Mouse (Mus musculus): ENCODE results near the gene Myzap. TPM values are rescaled to one million over a fixed set of nuclear protein-coding genes. Genes with fewer than 3 reads are reported as not detected.

The Myzap gene
- polyA plus RNA-seq, 1 experiment from 2014 or later, result 4.5 TPM

DNA sequence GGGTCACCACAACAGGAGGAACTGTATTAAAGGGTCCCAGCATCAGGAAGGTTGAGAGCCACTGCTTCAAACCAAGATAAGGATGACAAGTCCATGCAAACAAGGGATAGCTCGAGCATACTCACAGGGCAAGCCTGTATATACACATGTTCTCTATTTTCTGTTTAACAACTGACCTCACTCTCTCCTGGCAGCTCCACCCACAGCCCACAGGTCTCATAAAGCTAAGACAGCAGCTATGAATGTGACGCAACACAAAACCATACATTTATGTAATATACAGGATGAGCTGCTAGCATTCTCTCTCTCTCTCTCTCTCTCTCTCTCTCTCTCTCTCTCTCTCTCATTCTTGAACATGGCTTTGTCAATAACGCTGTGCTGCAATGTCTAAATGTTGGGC is 51.4 kb downstream of the Myzap start:
- no peaks in the 10 kb centered on the region for H3K4me1 ChIP-seq (ENCODE audit: control insufficient read depth, insufficient read depth, low read length)
- no peak overlapping the region for H3K27ac ChIP-seq (ENCODE audit: low read depth, low read length)
- H3K27me3 ChIP-seq (ENCODE audit: control insufficient read depth, insufficient read depth, low read length), result no peaks in the 10 kb centered on the region
- no peaks in the 10 kb centered on the region for H3K9me3 ChIP-seq (ENCODE audit: control insufficient read depth, low read length)
- ATAC-seq (ENCODE audit: low FRiP score), result no peak
- WGBS, result 80% methylated on average over 3 of the region's 3 CpGs
- no peak overlapping the region for H3K4me3 ChIP-seq (ENCODE audit: low read depth, low read length)
- no peak overlapping the region for H3K4me2 ChIP-seq
- H3K36me3 ChIP-seq (ENCODE audit: control insufficient read depth, insufficient read depth, low read length), result no peaks in the 10 kb centered on the region
- no peak for DNase-seq (ENCODE audit: low spot score, missing footprints)
- no peak overlapping the region for H3K9ac ChIP-seq (ENCODE audit: low read length)

- Histone ChIP-seq H3K9ac (ENCODE audit: low read length) (no peak overlapping the region), H3K4me1 (ENCODE audit: control insufficient read depth, insufficient read depth, low read length) (no peaks in the 10 kb centered on the region), H3K36me3 (ENCODE audit: control insufficient read depth, insufficient read depth, low read length) (no peaks in the 10 kb centered on the region), H3K4me2 (no peak overlapping the region), H3K27ac (ENCODE audit: low read depth, low read length) (no peak overlapping the region), H3K27me3 (ENCODE audit: control insufficient read depth, insufficient read depth, low read length) (no peaks in the 10 kb centered on the region), H3K4me3 (ENCODE audit: low read depth, low read length) (no peak overlapping the region), H3K9me3 (ENCODE audit: control insufficient read depth, low read length) (no peaks in the 10 kb centered on the region)
- no peak for ATAC-seq (ENCODE audit: low FRiP score)
- WGBS, result 96% methylated on average over 5 of the region's 5 CpGs
- DNase-seq (ENCODE audit: low spot score, missing footprints), result no peak
Measured at GRCm38 (mm10) chr9:71535730-71536129, 56.4 kb downstream of the Myzap start.

DNA sequence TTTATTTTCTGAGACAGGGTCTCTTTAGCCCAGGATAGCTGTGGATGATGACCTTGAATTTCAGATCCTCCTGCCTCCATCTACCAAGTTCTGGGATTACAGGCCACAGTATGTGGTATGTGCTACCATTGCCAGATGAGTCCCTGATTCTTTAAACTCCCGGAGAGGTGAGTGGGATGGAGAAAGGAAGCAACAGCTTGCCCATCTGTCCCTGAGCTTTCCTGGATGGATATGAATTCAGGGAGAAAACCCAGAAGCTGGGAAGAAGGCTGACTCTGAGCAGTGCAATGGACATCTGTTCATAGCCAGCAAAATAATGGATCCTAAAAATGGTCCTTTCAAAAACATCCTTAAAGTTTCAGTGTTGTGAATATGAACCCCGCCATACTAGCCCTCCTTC is 57.1 kb downstream of the Myzap start:
- H3K4me1 ChIP-seq (ENCODE audit: control insufficient read depth, insufficient read depth, low read length), result no peaks in the 10 kb centered on the region
- no peak overlapping the region for H3K4me2 ChIP-seq
- no peak overlapping the region for H3K4me3 ChIP-seq (ENCODE audit: low read depth, low read length)
- no peak for DNase-seq (ENCODE audit: low spot score, missing footprints)
- 86% methylated on average over 2 of the region's 2 CpGs for WGBS
- H3K9ac ChIP-seq (ENCODE audit: low read length), result no peak overlapping the region
- ATAC-seq (ENCODE audit: low FRiP score), result no peak
- H3K9me3 ChIP-seq (ENCODE audit: control insufficient read depth, low read length), result no peaks in the 10 kb centered on the region; the same call in 1 of the 2 replicates
- H3K36me3 ChIP-seq (ENCODE audit: control insufficient read depth, insufficient read depth, low read length), result no peaks in the 10 kb centered on the region
- no peak overlapping the region for H3K27ac ChIP-seq (ENCODE audit: low read depth, low read length)
- H3K27me3 ChIP-seq (ENCODE audit: control insufficient read depth, insufficient read depth, low read length), result no peaks in the 10 kb centered on the region

DNA sequence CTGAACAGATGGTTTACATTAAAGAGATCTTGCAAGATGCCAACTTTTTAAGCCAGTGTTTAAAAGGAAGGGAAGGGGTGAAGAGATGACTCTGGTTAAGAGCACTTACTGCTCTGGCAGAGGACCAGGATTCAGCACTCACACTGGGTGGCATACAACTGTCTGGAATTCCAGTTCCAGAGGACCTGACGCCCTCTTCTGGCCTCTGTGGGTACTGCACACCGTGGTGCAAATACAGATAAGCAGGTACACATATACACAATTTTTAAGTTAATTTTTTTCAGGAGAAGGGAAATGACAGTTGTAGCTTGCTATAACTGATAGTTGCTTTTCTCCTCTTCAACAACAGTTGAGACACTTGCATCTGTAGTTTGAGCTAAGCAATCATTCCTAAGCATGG is 62.2 kb downstream of the Myzap start:
- no peaks in the 10 kb centered on the region for H3K36me3 ChIP-seq (ENCODE audit: control insufficient read depth, insufficient read depth, low read length)
- H3K27me3 ChIP-seq (ENCODE audit: control insufficient read depth, insufficient read depth, low read length), result no peaks in the 10 kb centered on the region
- no peak overlapping the region for H3K4me3 ChIP-seq (ENCODE audit: low read depth, low read length)
- no peaks in the 10 kb centered on the region for H3K4me1 ChIP-seq (ENCODE audit: control insufficient read depth, insufficient read depth, low read length)
- 73% methylated on average over 2 of the region's 2 CpGs for WGBS
- H3K4me2 ChIP-seq, result no peak overlapping the region
- no peaks in the 10 kb centered on the region; the same call in 1 of the 2 replicates for H3K9me3 ChIP-seq (ENCODE audit: control insufficient read depth, low read length)
- ATAC-seq (ENCODE audit: low FRiP score) (no peak), DNase-seq (ENCODE audit: low spot score, missing footprints) (no peak)
- H3K27ac ChIP-seq (ENCODE audit: low read depth, low read length), result no peak overlapping the region
- no peak overlapping the region for H3K9ac ChIP-seq (ENCODE audit: low read length)

GRCm38 (mm10) chr9:71527438-71527837 is 64.7 kb downstream of the Myzap start:
- Histone ChIP-seq H3K4me3 (ENCODE audit: low read depth, low read length) (no peak overlapping the region), H3K36me3 (ENCODE audit: control insufficient read depth, insufficient read depth, low read length) (no peaks in the 10 kb centered on the region), H3K9me3 (ENCODE audit: control insufficient read depth, low read length) (no peaks in the 10 kb centered on the region; the same call in 1 of the 2 replicates), H3K27me3 (ENCODE audit: control insufficient read depth, insufficient read depth, low read length) (no peaks in the 10 kb centered on the region), H3K4me1 (ENCODE audit: control insufficient read depth, insufficient read depth, low read length) (no peaks in the 10 kb centered on the region), H3K27ac (ENCODE audit: low read depth, low read length) (no peak overlapping the region), H3K4me2 (no peak overlapping the region), H3K9ac (ENCODE audit: low read length) (no peak overlapping the region)
- ATAC-seq (ENCODE audit: low FRiP score) (no peak), DNase-seq (ENCODE audit: low spot score, missing footprints) (no peak)
- WGBS, result 79% methylated on average over 9 of the region's 9 CpGs

- WGBS, result 88% methylated on average over 4 of the region's 4 CpGs
- H3K9ac ChIP-seq (ENCODE audit: low read length), result no peak overlapping the region
- no peak for ATAC-seq (ENCODE audit: low FRiP score)
Measured at GRCm38 (mm10) chr9:71523901-71524300, 68.3 kb downstream of the Myzap start.

GRCm38 (mm10) chr9:71519836-71520235 is 72.3 kb downstream of the Myzap start:
- 75% methylated on average over 3 of the region's 3 CpGs for WGBS
- H3K27ac ChIP-seq (ENCODE audit: low read depth, low read length), result no peak overlapping the region
- H3K4me2 ChIP-seq, result no peak overlapping the region

More at GRCm38 (mm10) chr9:71523901-71524300, 68.3 kb downstream of the Myzap start:
- no peak overlapping the region for H3K4me3 ChIP-seq (ENCODE audit: low read depth, low read length)
- no peak overlapping the region for H3K27ac ChIP-seq (ENCODE audit: low read depth, low read length)
- H3K27me3 ChIP-seq (ENCODE audit: control insufficient read depth, insufficient read depth, low read length), result no peaks in the 10 kb centered on the region
- no peaks in the 10 kb centered on the region for H3K36me3 ChIP-seq (ENCODE audit: control insufficient read depth, insufficient read depth, low read length)
- no peaks in the 10 kb centered on the region for H3K4me1 ChIP-seq (ENCODE audit: control insufficient read depth, insufficient read depth, low read length)
- H3K4me2 ChIP-seq, result no peak overlapping the region
- DNase-seq (ENCODE audit: low spot score, missing footprints), result no peak
- H3K9me3 ChIP-seq (ENCODE audit: control insufficient read depth, low read length), result no peaks in the 10 kb centered on the region

GRCm38 (mm10) chr9:71517487-71517886 is 74.7 kb downstream of the Myzap start:
- Histone ChIP-seq H3K4me3 (ENCODE audit: low read depth, low read length) (no peak overlapping the region), H3K36me3 (ENCODE audit: control insufficient read depth, insufficient read depth, low read length) (no peaks in the 10 kb centered on the region), H3K9ac (ENCODE audit: low read length) (no peak overlapping the region), H3K27ac (ENCODE audit: low read depth, low read length) (no peak overlapping the region), H3K9me3 (ENCODE audit: control insufficient read depth, low read length) (no peaks in the 10 kb centered on the region), H3K27me3 (ENCODE audit: control insufficient read depth, insufficient read depth, low read length) (no peaks in the 10 kb centered on the region), H3K4me1 (ENCODE audit: control insufficient read depth, insufficient read depth, low read length) (no peaks in the 10 kb centered on the region), H3K4me2 (no peak overlapping the region)
- WGBS, result 95% methylated on average over 4 of the region's 4 CpGs
- DNase-seq (ENCODE audit: low spot score, missing footprints), result no peak
- ATAC-seq (ENCODE audit: low FRiP score), result no peak

More at GRCm38 (mm10) chr9:71519836-71520235, 72.3 kb downstream of the Myzap start:
- DNase-seq (ENCODE audit: low spot score, missing footprints) (no peak), ATAC-seq (ENCODE audit: low FRiP score) (no peak)
- H3K9me3 ChIP-seq (ENCODE audit: control insufficient read depth, low read length), result no peaks in the 10 kb centered on the region
- no peak overlapping the region for H3K4me3 ChIP-seq (ENCODE audit: low read depth, low read length)
- no peaks in the 10 kb centered on the region for H3K27me3 ChIP-seq (ENCODE audit: control insufficient read depth, insufficient read depth, low read length)
- H3K9ac ChIP-seq (ENCODE audit: low read length), result no peak overlapping the region
- no peaks in the 10 kb centered on the region for H3K36me3 ChIP-seq (ENCODE audit: control insufficient read depth, insufficient read depth, low read length)
- no peaks in the 10 kb centered on the region for H3K4me1 ChIP-seq (ENCODE audit: control insufficient read depth, insufficient read depth, low read length)

DNA sequence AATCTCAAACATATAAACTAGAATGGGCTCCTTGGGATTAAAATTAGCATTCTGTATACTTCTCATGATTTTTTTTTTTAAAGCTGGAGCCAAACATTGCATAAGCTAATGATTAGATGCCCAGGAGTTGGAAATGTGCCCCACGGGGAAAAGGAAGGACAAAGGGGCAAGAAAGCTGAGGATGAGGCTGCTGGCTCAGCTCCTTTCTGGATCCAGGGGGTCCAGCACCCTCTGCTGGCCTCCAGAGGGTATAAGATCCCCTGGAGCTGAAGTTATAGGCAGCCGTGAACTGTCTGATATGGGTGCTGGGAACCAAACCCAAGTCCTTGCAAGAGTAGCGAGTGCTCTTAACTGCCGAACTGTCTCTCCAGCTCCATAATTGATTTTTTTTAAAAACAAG is 76.3 kb downstream of the Myzap start:
- H3K4me2 ChIP-seq, result no peak overlapping the region
- DNase-seq (ENCODE audit: low spot score, missing footprints), result no peak
- H3K9ac ChIP-seq (ENCODE audit: low read length), result no peak overlapping the region
- H3K4me1 ChIP-seq (ENCODE audit: control insufficient read depth, insufficient read depth, low read length), result no peaks in the 10 kb centered on the region
- H3K9me3 ChIP-seq (ENCODE audit: control insufficient read depth, low read length), result no peaks in the 10 kb centered on the region
- WGBS, result 93% methylated on average over 4 of the region's 4 CpGs
- H3K36me3 ChIP-seq (ENCODE audit: control insufficient read depth, insufficient read depth, low read length), result no peaks in the 10 kb centered on the region
- H3K27ac ChIP-seq (ENCODE audit: low read depth, low read length), result no peak overlapping the region
- no peak overlapping the region for H3K4me3 ChIP-seq (ENCODE audit: low read depth, low read length)
- no peaks in the 10 kb centered on the region for H3K27me3 ChIP-seq (ENCODE audit: control insufficient read depth, insufficient read depth, low read length)
- no peak for ATAC-seq (ENCODE audit: low FRiP score)

DNA sequence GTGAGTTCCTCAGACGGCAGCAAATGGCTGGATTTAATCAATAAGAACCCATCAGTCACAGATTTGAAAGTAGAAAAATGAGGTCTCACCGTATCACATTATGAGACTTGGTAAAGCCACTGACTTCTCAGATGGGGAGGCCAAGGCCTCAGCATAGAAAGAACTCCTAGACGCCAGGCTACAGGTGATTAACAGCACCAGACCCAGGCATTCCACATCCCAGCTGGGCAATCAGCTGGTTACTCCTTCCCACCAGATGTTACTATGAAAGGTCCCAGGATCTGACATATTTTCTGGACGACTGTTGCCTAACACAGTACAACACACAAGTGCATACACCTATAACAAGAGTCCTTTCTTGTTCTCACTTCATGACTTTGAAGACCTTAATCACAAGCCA is 78.6 kb downstream of the Myzap start:
- no peak for DNase-seq (ENCODE audit: low spot score, missing footprints)
- no peaks in the 10 kb centered on the region for H3K4me1 ChIP-seq (ENCODE audit: control insufficient read depth, insufficient read depth, low read length)
- no peak overlapping the region for H3K27ac ChIP-seq (ENCODE audit: low read depth, low read length)
- no peaks in the 10 kb centered on the region for H3K9me3 ChIP-seq (ENCODE audit: control insufficient read depth, low read length)
- no peak overlapping the region for H3K4me3 ChIP-seq (ENCODE audit: low read depth, low read length)
- no peaks in the 10 kb centered on the region for H3K36me3 ChIP-seq (ENCODE audit: control insufficient read depth, insufficient read depth, low read length)
- no peak overlapping the region for H3K9ac ChIP-seq (ENCODE audit: low read length)
- no peak overlapping the region for H3K4me2 ChIP-seq
- no peaks in the 10 kb centered on the region for H3K27me3 ChIP-seq (ENCODE audit: control insufficient read depth, insufficient read depth, low read length)
- ATAC-seq (ENCODE audit: low FRiP score), result no peak
- WGBS, result 84% methylated on average over 4 of the region's 4 CpGs

Measured in midbrain, embryonic 11.5 days (tissue).